Mouse (Mus musculus) heart, adult 2 months (tissue): Measurements from ENCODE around the gene 2610301B20Rik. TPM values are rescaled to one million over a fixed set of nuclear protein-coding genes. Genes with fewer than 3 reads are reported as not detected.

ENCODE experiments used
- DNase-seq, 2 experiments: peaks; one replicate each; pipeline ENCODE4 v3.0.0; 2021
- H3K27ac ChIP-seq: fragments of 200-600 bp; 2 replicates; pipeline ENCODE4 v1.8.1; 2022
- H3K27me3 ChIP-seq: fragments of 200-500 bp; 2 replicates; pipeline ENCODE4 v1.6.1; 2012; ENCODE audit warnings: mild to moderate bottlenecking, low read length, inconsistent platforms, mixed read lengths; ENCODE audit not compliant: control insufficient read depth, insufficient read depth
- H3K36me3 ChIP-seq: fragments of 200-500 bp; 2 replicates; pipeline ENCODE4 v1.6.1; 2012; ENCODE audit warnings: low read length, inconsistent platforms; ENCODE audit not compliant: control insufficient read depth, insufficient read depth
- H3K4me1 ChIP-seq: fragments of 200-500 bp; 2 replicates; pipeline ENCODE4 v1.6.1; 2011; ENCODE audit warnings: low read length; ENCODE audit not compliant: control insufficient read depth, insufficient read depth
- H3K4me3 ChIP-seq: fragments of 200-600 bp; 2 replicates; pipeline ENCODE4 v1.8.1; 2022
- H3K79me2 ChIP-seq: fragments of 200-500 bp; replicated peaks from 2 replicates; pipeline ENCODE4 v1.6.1; 2012; ENCODE audit warnings: mild to moderate bottlenecking, inconsistent platforms, low read length, moderate library complexity, mixed read lengths; ENCODE audit not compliant: control insufficient read depth, insufficient read depth
- H3K9ac ChIP-seq: fragments of 200-500 bp; 2 replicates; pipeline ENCODE4 v1.6.1; 2012; ENCODE audit warnings: low read depth, mild to moderate bottlenecking, control low read depth, inconsistent platforms, low read length, mixed read lengths
- CTCF ChIP-seq: fragments of 200-600 bp; IDR thresholded peaks from 2 replicates; pipeline ENCODE4 v1.8.1; 2022; ENCODE audit warnings: antibody characterized with exemption, mild to moderate bottlenecking, moderate library complexity
- EP300 ChIP-seq: fragments of 200-500 bp; IDR thresholded peaks from 2 replicates; pipeline ENCODE4 v1.6.1; 2011; ENCODE audit warnings: low read depth, low read length, control low read depth; ENCODE audit not compliant: insufficient read depth
- POLR2A ChIP-seq: fragments of 200-500 bp; IDR thresholded peaks from 2 replicates; pipeline ENCODE4 v1.6.1; 2011; ENCODE audit warnings: mild to moderate bottlenecking, low read depth, low read length, control low read depth; ENCODE audit not compliant: insufficient read depth
- whole genome bisulfite sequencing: fragments of 180-500 bp; shearing (Covaris S2); methylation state at CpG from one replicate; pipeline ENCODE4 v1.1.7; 2018; 5-methylcytosine and 5-hydroxymethylcytosine counted together
- intact Hi-C: fragments of 180-260 bp; cut with DNase I; formaldehyde crosslinking; loops from one replicate; pipeline ENCODE4 v1.15.1; 2025
- microRNA-seq, 2 experiments: library from miRNA; unstranded; fragments of <30 nt; microRNA quantifications; one replicate each; pipeline ENCODE4 v1.2.0; 2021
- polyA plus RNA-seq: library from polyadenylated mRNA; depleted of rRNA; stranded (reverse); fragments of >200 nt; gene quantifications from 2 replicates; pipeline ENCODE4 v1.2.3, GENCODE M21; 2012
- total RNA-seq, 2 experiments: library from RNA; stranded (reverse); gene quantifications; 2 replicates each; pipeline ENCODE4 v1.2.3; 2021

Gene 2610301B20Rik
- total and polyA plus RNA-seq, 3 experiments, result 5.0 to 7.4 (median 5.1) TPM

GRCm38 (mm10) chr4:10928158-10928557 lies 53.9 kb downstream of the 2610301B20Rik start:
- TF ChIP-seq EP300, result no peak
- TF ChIP-seq CTCF, result no peak
- no peak for TF ChIP-seq POLR2A
- H3K4me1 ChIP-seq, result peaks cover 2% of the 10 kb centered on the region
- H3K79me2 ChIP-seq, result no peaks in the 10 kb centered on the region
- DNase-seq, result no peak
- H3K36me3 ChIP-seq, result no peaks in the 10 kb centered on the region
- H3K27me3 ChIP-seq, result no peaks in the 10 kb centered on the region
- H3K4me3 ChIP-seq, result no peak overlapping the region
- H3K9ac ChIP-seq, result no peak overlapping the region
- intact Hi-C loops, result no loop called here
- H3K27ac ChIP-seq, result no peak overlapping the region
- WGBS, result 78% methylated on average over 6 of the region's 6 CpGs

- WGBS, result 93% methylated on average over 3 of the region's 3 CpGs
- no peak overlapping the region for H3K9ac ChIP-seq
Observed at GRCm38 (mm10) chr4:10929726-10930125, 55.4 kb downstream of the 2610301B20Rik start.

GRCm38 (mm10) chr4:10931040-10931439 lies 56.7 kb downstream of the 2610301B20Rik start:
- no peak for TF ChIP-seq CTCF
- no peak for TF ChIP-seq EP300
- no peak for TF ChIP-seq POLR2A
- intact Hi-C loops, result no loop called here
- no peaks in the 10 kb centered on the region for H3K27me3 ChIP-seq
- H3K79me2 ChIP-seq, result no peaks in the 10 kb centered on the region
- H3K27ac ChIP-seq, result no peak overlapping the region
- no peak overlapping the region for H3K4me3 ChIP-seq
- WGBS, result 80% methylated on average over 9 of the region's 9 CpGs
- H3K4me1 ChIP-seq, result no peaks in the 10 kb centered on the region
- H3K9ac ChIP-seq, result no peak overlapping the region
- no peaks in the 10 kb centered on the region for H3K36me3 ChIP-seq
- DNase-seq, result no peak

More at GRCm38 (mm10) chr4:10929726-10930125, 55.4 kb downstream of the 2610301B20Rik start:
- Histone ChIP-seq H3K79me2 (no peaks in the 10 kb centered on the region), H3K27me3 (no peaks in the 10 kb centered on the region), H3K4me3 (no peak overlapping the region), H3K36me3 (no peaks in the 10 kb centered on the region), H3K4me1 (no peaks in the 10 kb centered on the region), H3K27ac (no peak overlapping the region)
- intact Hi-C loops, result no loop called here
- DNase-seq, result no peak
- TF ChIP-seq EP300, result no peak
- no peak for TF ChIP-seq CTCF
- no peak for TF ChIP-seq POLR2A

- intact Hi-C loops, result no loop called here
- no peak overlapping the region for H3K27ac ChIP-seq
- TF ChIP-seq POLR2A, result no peak
- no peak for TF ChIP-seq EP300
- TF ChIP-seq CTCF, result no peak
- 40% methylated on average over 4 of the region's 4 CpGs for WGBS
- no peaks in the 10 kb centered on the region for H3K36me3 ChIP-seq
- H3K79me2 ChIP-seq, result no peaks in the 10 kb centered on the region
- no peak overlapping the region for H3K9ac ChIP-seq
- H3K4me3 ChIP-seq, result no peak overlapping the region
- no peaks in the 10 kb centered on the region for H3K27me3 ChIP-seq
- H3K4me1 ChIP-seq, result no peaks in the 10 kb centered on the region
- no peak for DNase-seq
Observed at GRCm38 (mm10) chr4:10932091-10932745, 57.9 kb downstream of the 2610301B20Rik start.

- no peak overlapping the region for H3K4me3 ChIP-seq
- no peaks in the 10 kb centered on the region for H3K27me3 ChIP-seq
- WGBS, result 74% methylated on average over 5 of the region's 5 CpGs
- H3K4me1 ChIP-seq, result no peaks in the 10 kb centered on the region
- no peak for DNase-seq
- TF ChIP-seq EP300, result no peak
- no peak for TF ChIP-seq CTCF
- no peak for TF ChIP-seq POLR2A
- H3K9ac ChIP-seq, result no peak overlapping the region
- H3K36me3 ChIP-seq, result no peaks in the 10 kb centered on the region
- intact Hi-C loops, result no loop called here
- no peak overlapping the region for H3K27ac ChIP-seq
- no peaks in the 10 kb centered on the region for H3K79me2 ChIP-seq
Observed at GRCm38 (mm10) chr4:10932782-10933181, 58.5 kb downstream of the 2610301B20Rik start.

GRCm38 (mm10) chr4:10936766-10937165 lies 62.5 kb downstream of the 2610301B20Rik start:
- whole genome bisulfite sequencing, result 50% methylated on average over 4 of the region's 4 CpGs
- DNase-seq, result no peak

More at GRCm38 (mm10) chr4:10936766-10937165, 62.5 kb downstream of the 2610301B20Rik start:
- Histone ChIP-seq H3K79me2 (no peaks in the 10 kb centered on the region), H3K4me3 (no peak overlapping the region), H3K4me1 (no peaks in the 10 kb centered on the region), H3K27me3 (no peaks in the 10 kb centered on the region), H3K36me3 (no peaks in the 10 kb centered on the region), H3K9ac (no peak overlapping the region), H3K27ac (no peak overlapping the region)
- intact Hi-C loops, result no loop called here
- TF ChIP-seq EP300 (no peak), CTCF (no peak), POLR2A (no peak)

Small RNA genes within 50 kb of the gene (microRNA-seq; reads per million reads assigned to microRNA genes)
- gene Mir3471-1 (0 reads per million in 2 experiments), gene n-TSaga9 (36.5 to 40.9 reads per million in 2 experiments)
